Mouse (Mus musculus) adrenal gland, postnatal 4 days (tissue): Measurements from ENCODE around the gene Flt3. TPM values are rescaled to one million over a fixed set of nuclear protein-coding genes. Genes with fewer than 3 reads are reported as not detected.
A peak's percentile ranks its signal among the peaks of the same experiment; 100 is the strongest.

ENCODE experiments used
- DNase-seq, 2 experiments: peaks; one replicate each; pipeline ENCODE4 v3.0.0; 2021 to 2022; ENCODE audit warnings: low spot score in 2 of 2, mixed read lengths in 2 of 2
- microRNA-seq: library from miRNA; unstranded; fragments of <30 nt; microRNA quantifications from one replicate; pipeline ENCODE4 v1.2.0, GENCODE M21; 2021
- total RNA-seq, 2 experiments: library from RNA; stranded (reverse); gene quantifications; 2 replicates each; pipeline ENCODE4 v1.2.3; 2021

The Flt3 gene
- total RNA-seq, 2 experiments from 2014 or later, result 0.20 to 0.31 TPM

- DNase-seq, result peak in 1 of 2 experiments; percentile 33
Measured at GRCm38 (mm10) chr5:147293127-147293910, 107.0 kb downstream of the Flt3 start.

- DNase-seq, result no peak
Measured at GRCm38 (mm10) chr5:147292506-147293120, 107.7 kb downstream of the Flt3 start.

GRCm38 (mm10) chr5:147291764-147292505, 108.4 kb downstream of the Flt3 start:
- no peak for DNase-seq

- DNase-seq, result no peak
Measured at GRCm38 (mm10) chr5:147284365-147284764, 115.9 kb downstream of the Flt3 start.

Small RNA genes within 50 kb of the gene (microRNA-seq; reads per million reads assigned to microRNA genes)
- not detected for gene Mir7k

Other genes with a start within 250 kb of the Flt3 start
- gene Gsx1, start 211.8 kb downstream of the Flt3 start, total RNA-seq, result not detected
- gene Pdx1, start 130.5 kb downstream of the Flt3 start, total RNA-seq, result 1 to 10 TPM in 1 of 2 experiments, not detected in 1; 1.8 TPM
- gene Cdx2, start 93.2 kb downstream of the Flt3 start, total RNA-seq, result not detected
- gene Urad, start 78.0 kb downstream of the Flt3 start, total RNA-seq, result 1 to 10 TPM; 1.1 to 7.2 TPM
- 100 to 1,000 TPM; 149 to 151 TPM for gene Pan3, start 29.7 kb upstream of the Flt3 start, total RNA-seq